Mouse (Mus musculus) thymus, adult 2 months (tissue): Measurements from ENCODE around the gene Ren1.

ENCODE experiments used
- CTCF ChIP-seq: fragments of 200-500 bp; IDR thresholded peaks from 2 replicates; pipeline ENCODE4 v1.5.1; 2012; ENCODE audit warnings: mild to moderate bottlenecking, control low read depth, low read length, moderate library complexity, borderline replicate concordance; ENCODE audit not compliant: control insufficient read depth, poor library complexity, insufficient read depth; ENCODE audit errors: extremely low read depth
- POLR2A ChIP-seq: fragments of 200-500 bp; IDR thresholded peaks from 2 replicates; pipeline ENCODE4 v1.6.1; 2012; ENCODE audit warnings: mild to moderate bottlenecking, low read length, control low read depth, moderate library complexity; ENCODE audit not compliant: control insufficient read depth, poor library complexity, insufficient read depth; ENCODE audit errors: extremely low read depth

- no peak for TF ChIP-seq POLR2A
- no peak for TF ChIP-seq CTCF
These were observed 5.2 kb downstream of the Ren1 start for GRCm38 (mm10) chr1:133355469-133355868.
